Mouse (Mus musculus) kidney, adult 2 months (tissue): ENCODE data around the gene Diaph3.

Experiments used
- CTCF ChIP-seq: fragments of 200-500 bp; conservative IDR thresholded peaks from 2 replicates; pipeline ENCODE4 v1.5.1; 2011; ENCODE audit warnings: low read depth, mild to moderate bottlenecking, control low read depth, low read length, moderate library complexity, mixed read lengths; ENCODE audit not compliant: insufficient read depth, insufficient read length
- POLR2A ChIP-seq: fragments of 200-500 bp; IDR thresholded peaks from one replicate; pipeline ENCODE4 v1.6.1; 2011; ENCODE audit warnings: low read depth, low read length, control low read depth

- TF ChIP-seq CTCF (no peak), POLR2A (no peak)
These were observed 61.3 kb downstream of the Diaph3 start for GRCm38 (mm10) chr14:87079725-87080124.
